Mouse (Mus musculus) heart, embryonic 10.5 days (tissue): Measurements from ENCODE around the gene Tpbgl. TPM values are rescaled to one million over a fixed set of nuclear protein-coding genes. Genes with fewer than 3 reads are reported as not detected.

Experiments used
- DNase-seq: peaks from one replicate; pipeline ENCODE4 v3.0.0-alpha.2; 2017; ENCODE audit warnings: low spot score
- H3K27ac ChIP-seq: fragments of 300-500 bp; sonication (generic); 2 replicates; pipeline ENCODE4 v1.5.1; 2016; ENCODE audit warnings: mild to moderate bottlenecking
- H3K27me3 ChIP-seq: fragments of 300-500 bp; sonication (generic); 2 replicates; pipeline ENCODE4 v1.6.1; 2016; ENCODE audit warnings: mild to moderate bottlenecking; ENCODE audit not compliant: poor library complexity, insufficient read depth, severe bottlenecking
- H3K36me3 ChIP-seq: fragments of 300-500 bp; sonication (generic); 2 replicates; pipeline ENCODE4 v1.6.1; 2016; ENCODE audit warnings: mild to moderate bottlenecking, moderate library complexity
- H3K4me1 ChIP-seq: fragments of 300-500 bp; sonication (generic); 2 replicates; pipeline ENCODE4 v1.6.1; 2016; ENCODE audit warnings: mild to moderate bottlenecking
- H3K4me3 ChIP-seq: fragments of 300-500 bp; sonication (generic); 2 replicates; pipeline ENCODE4 v1.5.1; 2016; ENCODE audit warnings: mild to moderate bottlenecking, moderate library complexity
- H3K9me3 ChIP-seq: fragments of 300-500 bp; sonication (generic); 2 replicates; pipeline ENCODE4 v1.6.1; 2016; ENCODE audit warnings: mild to moderate bottlenecking, moderate library complexity
- WGBS: fragments of 180-500 bp; shearing (Covaris S2); methylation state at CpG from one replicate; pipeline ENCODE4 v1.1.7; 2016; 5-methylcytosine and 5-hydroxymethylcytosine counted together
- polyA plus RNA-seq: library from polyadenylated mRNA; unstranded; fragments of >200 nt; fragmentation: Nextera tagmentation; extraction: Ambion mirVana; gene quantifications from 2 replicates; pipeline ENCODE4 v1.2.1, GENCODE M21; 2016

The Tpbgl gene
- polyA plus RNA-seq, 1 experiment from 2014 or later = 1.2 TPM

DNA sequence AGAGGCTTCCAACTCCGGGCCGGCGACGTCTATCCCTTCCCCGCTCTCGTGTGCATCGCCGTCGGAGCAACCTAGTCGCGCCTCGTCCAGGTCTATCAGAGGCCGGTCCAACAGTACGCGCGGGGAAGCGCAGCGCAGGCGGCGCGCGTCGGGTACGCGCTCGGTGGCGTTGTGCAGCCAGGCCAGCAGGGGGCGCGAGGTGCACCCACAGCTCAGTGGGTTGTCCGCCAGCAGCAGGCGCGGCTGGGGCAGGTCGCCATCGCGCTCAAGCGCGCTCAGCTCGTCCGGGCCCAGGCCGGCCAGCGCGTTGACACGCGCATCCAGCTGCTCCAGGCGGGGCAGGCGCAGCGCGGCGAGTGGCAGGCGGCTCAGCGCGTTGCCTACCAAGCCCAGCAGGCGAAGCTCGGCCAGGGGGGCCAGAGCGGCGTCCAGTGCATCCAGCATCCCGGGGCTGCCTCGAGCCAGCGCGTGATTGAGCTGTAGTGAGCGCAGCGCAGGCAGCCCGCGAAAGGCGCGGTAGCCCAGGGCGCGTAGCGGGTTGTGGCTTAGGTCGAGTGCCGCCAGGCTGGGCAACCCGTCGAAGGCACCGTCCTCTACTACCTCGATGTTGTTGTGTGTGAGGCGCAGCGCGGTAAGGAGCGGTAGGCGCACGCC is 1.1 kb downstream of the Tpbgl start:
- peak; percentile 88 for DNase-seq
- Histone ChIP-seq H3K4me3 (peak overlapping the region; percentile 68), H3K27ac (peak overlapping the region; percentile 52; the same call in 1 of the 2 replicates), H3K27me3 (peaks cover 100% of the 10 kb centered on the region), H3K36me3 (no peaks in the 10 kb centered on the region), H3K9me3 (no peaks in the 10 kb centered on the region), H3K4me1 (peaks cover 23% of the 10 kb centered on the region)
- WGBS = under 1% methylated on average over 81 of the region's 81 CpGs

GRCm38 (mm10) chr7:99618860-99619259 is 8.0 kb downstream of the Tpbgl start:
- Histone ChIP-seq H3K4me1 (no peaks in the 10 kb centered on the region), H3K36me3 (no peaks in the 10 kb centered on the region), H3K9me3 (no peaks in the 10 kb centered on the region), H3K27ac (no peak overlapping the region), H3K27me3 (peaks cover 51% of the 10 kb centered on the region), H3K4me3 (no peak overlapping the region)
- no peak for DNase-seq
- 6% methylated on average over 3 of the region's 3 CpGs for WGBS

- no peak overlapping the region for H3K27ac ChIP-seq
- DNase-seq = no peak
- H3K36me3 ChIP-seq = no peaks in the 10 kb centered on the region
- H3K9me3 ChIP-seq = no peaks in the 10 kb centered on the region
- 55% methylated on average over 2 of the region's 2 CpGs for WGBS
- peaks cover 45% of the 10 kb centered on the region for H3K27me3 ChIP-seq
- H3K4me3 ChIP-seq = no peak overlapping the region
- no peaks in the 10 kb centered on the region for H3K4me1 ChIP-seq
These were observed 8.6 kb downstream of the Tpbgl start for GRCm38 (mm10) chr7:99618264-99618663.

GRCm38 (mm10) chr7:99607632-99608031 is 19.3 kb downstream of the Tpbgl start:
- H3K4me1 ChIP-seq = no peaks in the 10 kb centered on the region
- no peak for DNase-seq
- no peaks in the 10 kb centered on the region for H3K9me3 ChIP-seq
- H3K4me3 ChIP-seq = no peak overlapping the region
- no peaks in the 10 kb centered on the region for H3K27me3 ChIP-seq
- H3K27ac ChIP-seq = no peak overlapping the region
- peaks cover 6% of the 10 kb centered on the region for H3K36me3 ChIP-seq
- WGBS = 64% methylated on average over 2 of the region's 2 CpGs

DNA sequence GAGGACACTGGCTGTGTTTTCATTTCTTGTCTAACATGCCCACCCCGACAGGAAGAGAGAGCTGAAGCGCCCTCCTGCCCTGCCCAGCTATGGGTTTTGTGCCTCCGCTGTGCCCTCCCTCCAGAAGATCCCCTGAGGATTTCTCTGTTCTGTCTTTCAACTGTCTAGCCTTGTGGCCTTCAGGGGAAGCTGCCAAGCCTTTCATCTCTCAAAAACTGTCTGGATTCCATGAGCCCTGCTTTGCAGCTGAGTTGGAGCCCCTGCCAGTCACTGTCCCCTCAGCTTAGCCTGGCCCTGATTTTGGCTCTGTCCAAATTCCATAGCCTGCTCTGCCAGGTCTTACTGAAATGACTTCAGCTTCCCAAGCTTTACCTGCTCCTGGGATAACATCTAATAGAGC is 20.1 kb downstream of the Tpbgl start:
- H3K27me3 ChIP-seq = no peaks in the 10 kb centered on the region

GRCm38 (mm10) chr7:99606303-99606702 is 20.6 kb downstream of the Tpbgl start:
- 91% methylated on average over 11 of the region's 11 CpGs for WGBS
- H3K4me1 ChIP-seq = no peaks in the 10 kb centered on the region
- no peak for DNase-seq
- no peaks in the 10 kb centered on the region for H3K27me3 ChIP-seq
- no peaks in the 10 kb centered on the region for H3K9me3 ChIP-seq
- no peak overlapping the region for H3K27ac ChIP-seq
- H3K36me3 ChIP-seq = peaks cover 15% of the 10 kb centered on the region
- no peak overlapping the region for H3K4me3 ChIP-seq

More for the DNA sequence above, 20.1 kb downstream of the Tpbgl start:
- Histone ChIP-seq H3K9me3 (no peaks in the 10 kb centered on the region), H3K4me3 (no peak overlapping the region), H3K36me3 (peaks cover 11% of the 10 kb centered on the region), H3K4me1 (no peaks in the 10 kb centered on the region), H3K27ac (no peak overlapping the region)
- WGBS = 78% methylated on average over 3 of the region's 3 CpGs
- no peak for DNase-seq

DNA sequence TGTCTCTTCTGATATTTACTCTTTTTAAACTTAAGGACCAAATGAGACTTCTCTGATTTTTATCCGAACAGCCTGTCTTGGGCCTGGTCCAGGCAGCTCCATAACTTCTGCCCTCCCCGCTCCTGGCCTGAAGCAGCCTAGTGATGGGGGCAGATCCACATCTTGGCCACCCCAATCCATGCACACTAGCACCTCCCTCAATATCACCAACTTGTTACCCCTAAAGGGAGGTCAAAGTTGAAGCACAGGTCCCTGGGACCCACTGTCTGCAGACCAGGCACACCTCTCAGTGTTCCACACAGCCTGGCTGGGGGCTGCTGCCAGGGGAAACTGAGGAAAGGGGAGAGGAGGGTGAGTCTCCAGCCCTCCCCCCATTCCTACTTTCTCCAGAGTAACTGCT is 21.8 kb downstream of the Tpbgl start:
- WGBS = 90% methylated on average over 2 of the region's 2 CpGs
- Histone ChIP-seq H3K9me3 (no peaks in the 10 kb centered on the region), H3K27ac (no peak overlapping the region), H3K36me3 (peaks cover 27% of the 10 kb centered on the region), H3K27me3 (no peaks in the 10 kb centered on the region), H3K4me3 (no peak overlapping the region), H3K4me1 (no peaks in the 10 kb centered on the region)
- DNase-seq = no peak

DNA sequence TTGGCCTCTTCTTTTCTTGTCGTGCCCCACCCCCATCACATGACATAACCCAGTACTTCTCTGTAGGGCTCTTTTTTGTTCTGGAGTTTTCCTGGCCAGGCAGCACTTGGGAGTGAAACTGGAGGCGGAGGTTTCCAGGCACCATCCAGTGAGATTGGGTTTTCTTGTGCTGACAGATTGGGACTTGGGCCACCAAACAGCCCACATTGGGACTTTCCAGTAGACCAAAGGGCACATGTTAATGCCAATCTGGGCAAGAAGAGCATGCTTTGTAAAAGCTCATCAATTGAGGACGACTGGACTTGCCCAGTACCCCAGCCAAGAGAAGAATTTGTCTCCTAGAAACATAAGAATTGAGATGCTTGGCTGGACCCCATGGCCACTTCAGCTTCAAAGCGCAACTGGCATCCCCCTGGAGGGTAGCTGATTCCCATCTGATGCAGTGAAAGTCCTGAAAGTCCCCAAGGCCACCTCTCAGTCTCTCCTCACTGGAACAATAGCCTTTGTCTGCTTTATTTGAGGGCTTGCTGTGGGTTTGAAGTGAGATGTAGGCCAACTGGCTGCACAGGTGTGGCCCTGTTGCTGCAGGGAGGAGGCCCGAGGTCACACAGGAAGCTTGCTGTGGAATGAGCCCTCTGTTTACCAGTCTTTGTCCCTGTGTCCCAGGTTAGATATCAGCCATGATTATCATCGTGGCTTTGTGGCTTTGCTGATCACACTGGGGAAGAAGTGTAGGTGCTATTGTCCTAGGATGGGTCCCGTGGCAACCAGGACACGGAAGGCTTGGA is 22.8 kb downstream of the Tpbgl start:
- 85% methylated on average over 8 of the region's 8 CpGs for WGBS
- no peak overlapping the region for H3K27ac ChIP-seq
- no peak overlapping the region for H3K4me3 ChIP-seq
- peaks cover 32% of the 10 kb centered on the region for H3K36me3 ChIP-seq
- H3K4me1 ChIP-seq = no peaks in the 10 kb centered on the region
- no peak for DNase-seq
- no peaks in the 10 kb centered on the region for H3K27me3 ChIP-seq
- no peaks in the 10 kb centered on the region for H3K9me3 ChIP-seq

DNA sequence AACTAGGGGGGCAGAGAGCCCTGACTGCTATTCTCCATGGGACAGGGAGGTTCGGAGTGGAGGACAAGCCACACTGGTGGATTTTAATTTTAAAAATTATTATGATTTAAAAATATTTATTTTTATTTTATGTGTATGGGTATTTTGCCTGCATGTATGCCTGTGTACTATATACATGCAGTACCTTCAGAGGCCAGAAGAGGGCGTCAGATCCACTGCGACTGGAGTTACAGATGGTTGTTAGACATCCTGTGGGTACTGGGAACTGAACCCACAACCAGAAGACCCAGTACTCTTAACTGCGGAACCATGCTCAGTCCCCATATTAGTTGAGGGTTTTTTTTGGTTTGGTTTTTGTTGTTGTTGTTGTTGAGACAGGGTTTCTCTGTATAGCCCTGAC is 28.2 kb downstream of the Tpbgl start:
- H3K27ac ChIP-seq = no peak overlapping the region
- peaks cover 76% of the 10 kb centered on the region for H3K36me3 ChIP-seq
- H3K4me3 ChIP-seq = no peak overlapping the region
- DNase-seq = no peak
- no peaks in the 10 kb centered on the region for H3K27me3 ChIP-seq
- 0 out of 2 replicates have a peak, but pooled peaks cover 8% of the 10 kb centered on the region for H3K4me1 ChIP-seq
- 72% methylated on average over 4 of the region's 4 CpGs for WGBS
- H3K9me3 ChIP-seq = no peaks in the 10 kb centered on the region

GRCm38 (mm10) chr7:99593868-99594803 is 32.8 kb downstream of the Tpbgl start:
- peaks cover 12% of the 10 kb centered on the region; the same call in 1 of the 2 replicates for H3K4me1 ChIP-seq
- no peaks in the 10 kb centered on the region for H3K27me3 ChIP-seq
- no peaks in the 10 kb centered on the region for H3K9me3 ChIP-seq
- H3K27ac ChIP-seq = peak overlapping the region; percentile 72; the same call in 1 of the 2 replicates
- H3K36me3 ChIP-seq = peaks cover 69% of the 10 kb centered on the region
- WGBS = 80% methylated on average over 15 of the region's 15 CpGs
- peak; percentile 95 for DNase-seq
- H3K4me3 ChIP-seq = peak overlapping the region; percentile 34

GRCm38 (mm10) chr7:99592669-99593068 is 34.2 kb downstream of the Tpbgl start:
- no peak overlapping the region for H3K4me3 ChIP-seq
- 74% methylated on average over 3 of the region's 3 CpGs for WGBS
- peaks cover 71% of the 10 kb centered on the region for H3K36me3 ChIP-seq
- peak overlapping the region; percentile 57; the same call in 1 of the 2 replicates for H3K27ac ChIP-seq
- no peaks in the 10 kb centered on the region for H3K27me3 ChIP-seq
- H3K4me1 ChIP-seq = peaks cover 17% of the 10 kb centered on the region
- peak; percentile 83 for DNase-seq
- no peaks in the 10 kb centered on the region for H3K9me3 ChIP-seq

GRCm38 (mm10) chr7:99590646-99591045 is 36.3 kb downstream of the Tpbgl start:
- Histone ChIP-seq H3K36me3 (peaks cover 58% of the 10 kb centered on the region), H3K9me3 (no peaks in the 10 kb centered on the region), H3K4me3 (no peak overlapping the region), H3K4me1 (peaks cover 24% of the 10 kb centered on the region), H3K27ac (no peak overlapping the region), H3K27me3 (no peaks in the 10 kb centered on the region)
- WGBS = 82% methylated on average over 5 of the region's 5 CpGs
- DNase-seq = no peak
